Mouse (Mus musculus): ENCODE measurements around the gene Ing2. TPM values are rescaled to one million over a fixed set of nuclear protein-coding genes. Genes with fewer than 3 reads are reported as not detected.

The Ing2 gene
- total RNA-seq, 1 experiment: 12.2 TPM

- peak overlapping the region; percentile 82 for H3K9ac ChIP-seq (ENCODE audit: insufficient read depth, low read depth, low read length, poor library complexity, severe bottlenecking)
- H3K9me3 ChIP-seq (ENCODE audit: control insufficient read depth, insufficient read depth, low read depth, low read length): no peaks in the 10 kb centered on the region
- peak overlapping the region; percentile 40; the same call in 1 of the 2 replicates for H3K27ac ChIP-seq (ENCODE audit: insufficient read depth, low read depth, low read length, poor library complexity, severe bottlenecking)
- H3K36me3 ChIP-seq (ENCODE audit: control insufficient read depth, insufficient read depth, low read length, poor library complexity, severe bottlenecking): peaks cover 13% of the 10 kb centered on the region
- H3K4me3 ChIP-seq (ENCODE audit: insufficient read depth in 1 of 2, low read depth in 1 of 2, low read length in 2 of 2, poor library complexity in 1 of 2, severe bottlenecking in 1 of 2): peak overlapping the region; percentile 90 to 93
- in situ Hi-C loops (cut with MboI; ENCODE audit: low sequenced_read_pairs in 2 of 2, unreplicated experiment in 2 of 2): no loop called here
- H3K4me1 ChIP-seq (ENCODE audit: control insufficient read depth in 2 of 2, insufficient read depth in 2 of 2, low read length in 2 of 2, poor library complexity in 1 of 2): peaks cover 2 to 4% of the 10 kb centered on the region in 2 experiments; a peak in 3 of 4 replicates
- 0 out of 2 replicates have a peak, but pooled peaks have one; percentile 14 for TF ChIP-seq HCFC1 (IDR thresholded peaks at IDR 0.05; ENCODE audit: borderline replicate concordance, insufficient read depth, low read length)
- TF ChIP-seq MAFK (IDR thresholded peaks at IDR 0.05; ENCODE audit: insufficient read depth, low read depth, low read length): no peak
- no peak for DNase-seq (ENCODE audit: low read depth, low spot score)
Measured at GRCm38 (mm10) chr8:47713171-47713663, 37.9 kb upstream of the Ing2 start.

DNA sequence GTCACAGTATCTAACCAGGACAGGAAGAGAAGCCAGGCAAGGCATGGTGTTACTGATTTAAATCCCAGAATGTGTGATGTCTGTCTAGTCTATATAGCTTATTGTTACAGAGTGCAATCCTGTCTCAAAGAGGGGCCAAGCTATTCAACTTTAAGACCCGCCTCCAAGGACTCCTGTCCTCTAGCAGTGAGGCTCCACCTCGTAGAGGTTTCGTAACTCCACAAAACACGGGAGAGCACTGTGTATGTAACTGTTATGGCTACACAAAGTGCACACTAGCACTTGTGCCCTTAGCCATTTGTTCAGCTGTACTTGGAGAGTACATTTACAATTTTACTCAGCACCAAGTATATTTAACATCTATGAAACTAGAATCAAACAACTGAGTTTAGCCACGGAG, 32.8 kb upstream of the Ing2 start:
- TF ChIP-seq CHD2 (IDR thresholded peaks at IDR 0.05; ENCODE audit: low read depth, low read length): no peak
- no peak for TF ChIP-seq ZNF384 (IDR thresholded peaks at IDR 0.05; ENCODE audit: low read depth, low read length)
- TF ChIP-seq HCFC1 (IDR thresholded peaks at IDR 0.05; ENCODE audit: borderline replicate concordance, insufficient read depth, low read length): no peak
- TF ChIP-seq ZC3H11A (IDR thresholded peaks at IDR 0.05; ENCODE audit: borderline replicate concordance, low read depth, low read length): no peak
- no peak for TF ChIP-seq MAFK (IDR thresholded peaks at IDR 0.05; ENCODE audit: insufficient read depth, low read depth, low read length)
- Histone ChIP-seq H3K36me3 (ENCODE audit: control insufficient read depth, insufficient read depth, low read length, poor library complexity, severe bottlenecking) (peaks cover 16% of the 10 kb centered on the region), H3K9me3 (ENCODE audit: control insufficient read depth, insufficient read depth, low read depth, low read length) (no peaks in the 10 kb centered on the region), H3K4me1 (ENCODE audit: control insufficient read depth in 2 of 2, insufficient read depth in 2 of 2, low read length in 2 of 2, poor library complexity in 1 of 2) (peaks cover 4 to 8% of the 10 kb centered on the region in 2 experiments; a peak in 3 of 4 replicates), H3K9ac (ENCODE audit: insufficient read depth, low read depth, low read length, poor library complexity, severe bottlenecking) (no peak overlapping the region), H3K4me3 (ENCODE audit: insufficient read depth in 1 of 2, low read depth in 1 of 2, low read length in 2 of 2, poor library complexity in 1 of 2, severe bottlenecking in 1 of 2) (no peak overlapping the region), H3K27ac (ENCODE audit: insufficient read depth, low read depth, low read length, poor library complexity, severe bottlenecking) (no peak overlapping the region)
- in situ Hi-C loops (cut with MboI; ENCODE audit: low sequenced_read_pairs in 2 of 2, unreplicated experiment in 2 of 2): no loop called here
- DNase-seq (ENCODE audit: low read depth, low spot score): no peak

- Histone ChIP-seq H3K4me1 (ENCODE audit: control insufficient read depth in 2 of 2, insufficient read depth in 2 of 2, low read length in 2 of 2, poor library complexity in 1 of 2) (peaks cover 3 to 6% of the 10 kb centered on the region in 2 experiments; a peak in 2 of 4 replicates), H3K36me3 (ENCODE audit: control insufficient read depth, insufficient read depth, low read length, poor library complexity, severe bottlenecking) (peaks cover 13% of the 10 kb centered on the region), H3K9me3 (ENCODE audit: control insufficient read depth, insufficient read depth, low read depth, low read length) (no peaks in the 10 kb centered on the region), H3K27ac (ENCODE audit: insufficient read depth, low read depth, low read length, poor library complexity, severe bottlenecking) (no peak overlapping the region), H3K4me3 (ENCODE audit: insufficient read depth in 1 of 2, low read depth in 1 of 2, low read length in 2 of 2, poor library complexity in 1 of 2, severe bottlenecking in 1 of 2) (no peak overlapping the region), H3K9ac (ENCODE audit: insufficient read depth, low read depth, low read length, poor library complexity, severe bottlenecking) (no peak overlapping the region)
- in situ Hi-C loops (cut with MboI; ENCODE audit: low sequenced_read_pairs in 2 of 2, unreplicated experiment in 2 of 2): no loop called here
- TF ChIP-seq ZNF384 (IDR thresholded peaks at IDR 0.05; ENCODE audit: low read depth, low read length): no peak; the same call in 1 of the 2 replicates
- no peak for TF ChIP-seq HCFC1 (IDR thresholded peaks at IDR 0.05; ENCODE audit: borderline replicate concordance, insufficient read depth, low read length)
- no peak for TF ChIP-seq CHD2 (IDR thresholded peaks at IDR 0.05; ENCODE audit: low read depth, low read length)
- no peak for TF ChIP-seq MAFK (IDR thresholded peaks at IDR 0.05; ENCODE audit: insufficient read depth, low read depth, low read length)
- no peak for TF ChIP-seq ZC3H11A (IDR thresholded peaks at IDR 0.05; ENCODE audit: borderline replicate concordance, low read depth, low read length)
- DNase-seq (ENCODE audit: low read depth, low spot score): no peak
Measured at GRCm38 (mm10) chr8:47706746-47707145, 31.4 kb upstream of the Ing2 start.

DNA sequence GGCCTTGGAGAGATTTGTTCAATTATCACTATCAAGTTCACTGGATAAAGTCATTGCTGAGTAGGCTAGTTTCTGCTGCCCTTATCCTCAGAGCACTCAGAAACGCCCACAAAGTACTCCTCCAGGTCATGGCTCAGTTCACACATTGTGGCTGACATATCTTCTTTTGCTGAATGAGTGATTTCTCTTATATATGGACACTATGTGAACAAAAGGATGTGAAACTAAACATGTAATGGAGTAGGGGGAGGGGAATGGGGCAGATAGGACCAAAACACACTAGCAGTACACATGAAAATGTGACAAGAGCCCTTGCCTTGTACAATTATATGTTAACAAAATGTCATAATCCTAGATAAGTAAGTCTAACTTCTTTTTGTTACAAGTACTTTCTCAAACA, 27.0 kb upstream of the Ing2 start:
- Histone ChIP-seq H3K4me1 (ENCODE audit: control insufficient read depth in 2 of 2, insufficient read depth in 2 of 2, low read length in 2 of 2, poor library complexity in 1 of 2) (0 out of 4 replicates have a peak, but pooled peaks cover 0 to 3% of the 10 kb centered on the region in 2 experiments), H3K36me3 (ENCODE audit: control insufficient read depth, insufficient read depth, low read length, poor library complexity, severe bottlenecking) (no peaks in the 10 kb centered on the region), H3K4me3 (ENCODE audit: insufficient read depth in 1 of 2, low read depth in 1 of 2, low read length in 2 of 2, poor library complexity in 1 of 2, severe bottlenecking in 1 of 2) (no peak overlapping the region), H3K27ac (ENCODE audit: insufficient read depth, low read depth, low read length, poor library complexity, severe bottlenecking) (no peak overlapping the region), H3K9ac (ENCODE audit: insufficient read depth, low read depth, low read length, poor library complexity, severe bottlenecking) (no peak overlapping the region), H3K9me3 (ENCODE audit: control insufficient read depth, insufficient read depth, low read depth, low read length) (no peaks in the 10 kb centered on the region)
- no peak for DNase-seq (ENCODE audit: low read depth, low spot score)
- no peak for TF ChIP-seq ZC3H11A (IDR thresholded peaks at IDR 0.05; ENCODE audit: borderline replicate concordance, low read depth, low read length)
- in situ Hi-C loops (cut with MboI; ENCODE audit: low sequenced_read_pairs in 2 of 2, unreplicated experiment in 2 of 2): no loop called here

- no peaks in the 10 kb centered on the region for H3K36me3 ChIP-seq (ENCODE audit: control insufficient read depth, insufficient read depth, low read length, poor library complexity, severe bottlenecking)
- in situ Hi-C loops (cut with MboI; ENCODE audit: low sequenced_read_pairs in 2 of 2, unreplicated experiment in 2 of 2): no loop called here
- no peak for DNase-seq (ENCODE audit: low read depth, low spot score)
- no peak for TF ChIP-seq MAFK (IDR thresholded peaks at IDR 0.05; ENCODE audit: insufficient read depth, low read depth, low read length)
- TF ChIP-seq CHD2 (IDR thresholded peaks at IDR 0.05; ENCODE audit: low read depth, low read length): no peak
- TF ChIP-seq ZNF384 (IDR thresholded peaks at IDR 0.05; ENCODE audit: low read depth, low read length): no peak
- TF ChIP-seq ZC3H11A (IDR thresholded peaks at IDR 0.05; ENCODE audit: borderline replicate concordance, low read depth, low read length): no peak
- TF ChIP-seq HCFC1 (IDR thresholded peaks at IDR 0.05; ENCODE audit: borderline replicate concordance, insufficient read depth, low read length): no peak
- no peak overlapping the region for H3K9ac ChIP-seq (ENCODE audit: insufficient read depth, low read depth, low read length, poor library complexity, severe bottlenecking)
- no peaks in the 10 kb centered on the region; a peak in 1 of 4 replicates for H3K4me1 ChIP-seq (ENCODE audit: control insufficient read depth in 2 of 2, insufficient read depth in 2 of 2, low read length in 2 of 2, poor library complexity in 1 of 2)
- no peaks in the 10 kb centered on the region for H3K9me3 ChIP-seq (ENCODE audit: control insufficient read depth, insufficient read depth, low read depth, low read length)
- H3K27ac ChIP-seq (ENCODE audit: insufficient read depth, low read depth, low read length, poor library complexity, severe bottlenecking): no peak overlapping the region
- no peak overlapping the region for H3K4me3 ChIP-seq (ENCODE audit: insufficient read depth in 1 of 2, low read depth in 1 of 2, low read length in 2 of 2, poor library complexity in 1 of 2, severe bottlenecking in 1 of 2)
Measured at GRCm38 (mm10) chr8:47697696-47698095, 22.3 kb upstream of the Ing2 start.

Measured in ES-E14 (cell line).